Mouse (Mus musculus) left cerebral cortex, adult 2 months (tissue): ENCODE measurements at regions not wholly inside any gene's neighbourhood (a gene's known extent, or its start where the extent isn't known, plus 50 kb on each side); places are given as distances from the start of the nearest gene placed in this dataset.
A peak's percentile ranks its signal among the peaks of the same experiment; 100 is the strongest.

Experiments
- DNase-seq, 2 experiments: peaks; one replicate each; pipeline ENCODE4 v3.0.0; 2021 to 2022; ENCODE audit warnings: low spot score in 2 of 2, mixed read lengths in 1 of 2; ENCODE audit errors: extremely low spot score in 1 of 2
- H3K27ac ChIP-seq: fragments of 200-600 bp; 2 replicates; pipeline ENCODE4 v1.8.1; 2022
- H3K4me3 ChIP-seq: fragments of 200-600 bp; 2 replicates; pipeline ENCODE4 v1.8.1; 2022
- CTCF ChIP-seq: fragments of 200-600 bp; IDR thresholded peaks from 2 replicates; pipeline ENCODE4 v1.8.1; 2022; ENCODE audit warnings: antibody characterized with exemption, mild to moderate bottlenecking, moderate library complexity
- intact Hi-C: fragments of 180-260 bp; cut with DNase I; formaldehyde crosslinking; loops from one replicate; pipeline ENCODE4 v1.15.1; 2025

DNA sequence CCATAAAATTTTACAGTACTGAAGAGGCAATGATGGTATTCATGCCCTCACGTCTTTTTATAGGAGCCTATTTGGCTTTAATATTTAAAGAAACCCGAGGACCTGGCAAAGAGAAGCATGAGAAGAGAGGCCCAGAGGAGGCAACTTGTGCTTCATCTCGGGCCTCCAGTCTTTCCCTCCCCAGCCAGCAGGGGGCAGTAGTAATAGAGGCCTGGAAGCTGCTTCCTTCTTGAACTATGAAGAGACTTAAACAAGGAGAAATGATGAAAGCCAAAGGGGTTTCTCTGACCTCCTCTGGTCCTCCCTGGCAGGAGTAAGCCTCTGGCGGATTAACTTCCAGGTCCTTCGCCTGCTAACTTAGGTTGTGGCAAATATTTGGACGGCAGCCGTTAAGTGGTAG, 284.5 kb downstream of the Hlx start:
- peak; percentile 60 to 76 for DNase-seq
- TF ChIP-seq CTCF = peak; percentile 95
- H3K27ac ChIP-seq = no peak overlapping the region
- intact Hi-C loops = loop anchor here (1.0 to 10.0 kb wide), 2 partner anchors 183 to 290 kb away; no protein-coding TSS in a partner anchor
- no peak overlapping the region for H3K4me3 ChIP-seq

DNA sequence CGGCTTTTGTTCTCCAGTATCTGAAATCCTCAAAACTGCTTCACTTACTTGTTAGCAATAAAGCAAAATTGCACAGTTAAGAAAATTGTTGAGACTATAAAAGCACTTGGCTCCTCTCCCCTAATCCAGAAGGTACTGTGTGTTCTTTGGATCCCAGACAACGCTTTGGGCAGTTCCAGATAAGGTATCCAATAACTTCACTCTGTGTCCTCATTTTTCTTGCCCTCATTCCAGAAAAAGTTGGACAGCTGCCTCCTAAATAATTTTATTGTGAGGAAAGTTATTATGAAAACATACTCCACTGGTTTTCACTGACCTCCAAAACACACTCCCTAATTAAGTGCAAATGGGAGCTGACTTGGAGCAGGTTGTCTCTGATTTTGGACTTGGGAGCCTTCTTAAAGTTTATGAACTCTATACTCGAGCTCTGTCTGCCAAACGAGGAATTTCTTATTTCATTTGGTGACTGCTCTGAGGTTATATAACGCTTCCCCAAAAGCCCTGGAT, 285.2 kb downstream of the Hlx start:
- no peak for TF ChIP-seq CTCF
- intact Hi-C loops = loop anchor here (10.0 kb wide), 1 partner anchor 182 kb away; no protein-coding TSS in a partner anchor
- Histone ChIP-seq H3K4me3 (no peak overlapping the region), H3K27ac (no peak overlapping the region)
- DNase-seq = no peak

DNA sequence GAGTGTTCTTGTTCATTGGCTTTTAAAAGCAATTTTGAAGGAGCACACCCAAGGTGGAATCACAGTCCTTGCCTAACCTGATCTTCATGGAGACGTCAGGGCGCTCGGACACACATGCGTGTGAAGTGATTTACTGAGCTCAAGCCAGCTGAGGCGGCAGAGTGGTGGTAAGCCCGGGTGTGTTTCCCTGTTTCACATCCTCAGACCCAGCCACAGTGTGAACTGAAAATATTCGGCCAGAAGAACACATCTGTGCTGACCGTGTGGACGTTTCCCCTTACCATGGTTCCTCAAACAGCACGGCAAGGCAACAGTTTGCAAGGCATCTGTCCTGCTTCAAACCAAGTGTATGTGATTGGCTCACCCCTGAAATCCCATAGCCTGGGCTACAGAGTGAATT, 288.2 kb downstream of the Hlx start:
- intact Hi-C loops = loop anchor here (10.0 kb wide), 1 partner anchor 179 kb away; no protein-coding TSS in a partner anchor
- TF ChIP-seq CTCF = no peak

DNA sequence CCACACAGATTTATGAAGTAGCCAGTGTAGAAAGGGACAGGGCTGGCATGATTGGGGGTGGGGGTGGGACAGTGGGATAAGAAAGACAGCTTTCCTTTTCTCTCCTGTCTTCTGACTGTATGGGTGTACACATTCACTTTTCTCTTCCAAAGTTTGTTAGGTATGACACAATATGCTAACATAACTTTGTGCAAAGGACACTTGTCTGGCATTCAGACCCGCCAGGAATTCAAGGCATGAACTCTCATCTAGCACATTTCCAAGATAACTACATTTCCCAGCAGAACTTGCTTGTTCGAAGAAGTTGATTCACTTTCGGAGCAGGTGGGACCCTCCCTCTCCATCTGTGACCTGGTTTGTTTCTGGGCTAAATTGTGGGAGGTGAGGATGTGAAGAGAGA, 289.7 kb downstream of the Hlx start:
- no peak overlapping the region for H3K27ac ChIP-seq
- no peak for DNase-seq
- TF ChIP-seq CTCF = no peak
- intact Hi-C loops = loop anchor here (10.0 kb wide), 1 partner anchor 178 kb away; no protein-coding TSS in a partner anchor
- no peak overlapping the region for H3K4me3 ChIP-seq

More for the DNA sequence above, 288.2 kb downstream of the Hlx start:
- H3K4me3 ChIP-seq = no peak overlapping the region
- DNase-seq = no peak
- H3K27ac ChIP-seq = no peak overlapping the region

DNA sequence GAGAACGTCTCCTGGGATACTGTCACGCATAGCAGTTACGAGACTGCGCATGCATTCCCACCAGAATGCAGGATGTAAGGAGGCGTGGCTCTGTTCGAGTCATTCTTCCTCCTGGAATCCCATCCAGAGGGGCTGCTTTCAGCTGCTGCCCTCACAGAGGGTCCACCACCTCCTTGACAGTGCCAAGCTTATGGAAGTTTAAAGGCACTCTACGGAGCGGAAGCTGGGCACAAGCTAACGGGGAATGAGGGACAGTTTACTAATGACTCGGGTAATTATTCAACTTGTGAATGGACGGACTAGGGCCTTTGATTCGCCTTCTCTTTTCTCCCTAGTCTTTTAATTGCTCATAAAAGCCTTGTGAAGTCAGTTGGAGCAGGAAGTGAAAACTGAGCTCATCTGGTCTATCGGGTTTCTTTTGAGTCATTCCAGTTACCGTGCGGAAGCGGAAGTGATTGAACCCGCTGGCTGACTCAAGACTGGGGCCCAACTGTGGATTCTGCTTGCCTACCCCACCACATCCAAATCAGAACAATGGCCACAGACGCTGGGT, 291.3 kb downstream of the Hlx start:
- TF ChIP-seq CTCF = no peak
- H3K27ac ChIP-seq = no peak overlapping the region
- peak overlapping the region; percentile 32 for H3K4me3 ChIP-seq
- DNase-seq = peak in 1 of 2 experiments; percentile 12
- intact Hi-C loops = loop anchor here (10.0 kb wide), 1 partner anchor 176 kb away; no protein-coding TSS in a partner anchor

DNA sequence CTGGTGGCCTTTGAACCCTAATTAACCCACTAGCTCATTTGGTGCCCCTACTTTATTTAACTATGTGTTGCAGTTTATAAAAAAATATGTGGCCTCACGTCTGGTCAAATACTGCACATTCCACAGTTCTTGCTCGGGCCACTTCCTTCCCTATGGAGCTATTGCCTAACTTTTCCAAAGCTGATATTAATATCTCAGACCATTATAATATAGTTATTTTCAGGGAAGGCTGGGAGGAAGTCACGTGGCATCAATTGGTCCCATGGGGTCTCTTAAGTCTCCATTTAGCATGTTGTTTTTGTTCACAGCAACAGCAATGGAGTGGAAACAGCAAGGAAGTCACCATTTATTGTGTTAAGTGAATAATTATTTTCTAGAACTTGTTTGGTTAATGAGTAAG, 292.9 kb downstream of the Hlx start:
- intact Hi-C loops = no loop called here
- no peak for TF ChIP-seq CTCF

DNA sequence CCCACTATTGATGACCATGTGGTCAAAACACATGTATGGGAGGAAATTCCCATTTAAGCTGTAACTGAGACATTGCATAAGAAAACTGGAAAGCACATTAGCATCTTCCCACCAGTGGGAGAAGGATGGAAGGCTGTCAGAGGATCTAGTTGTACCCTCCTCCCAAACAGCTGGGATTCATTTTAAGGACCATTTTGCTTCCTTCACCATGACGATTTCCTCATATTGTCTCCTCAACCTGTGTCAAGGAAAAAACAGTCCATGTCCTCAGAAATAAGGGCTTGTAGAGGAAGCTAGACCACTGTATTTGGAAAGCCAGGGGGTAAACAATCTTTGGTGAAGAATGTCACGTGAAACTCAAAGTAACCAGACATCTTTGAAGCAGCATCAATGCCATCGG, 296.0 kb downstream of the Hlx start:
- intact Hi-C loops = no loop called here
- TF ChIP-seq CTCF = no peak
- Histone ChIP-seq H3K4me3 (no peak overlapping the region), H3K27ac (no peak overlapping the region)
- DNase-seq = no peak

More for the DNA sequence above, 292.9 kb downstream of the Hlx start:
- Histone ChIP-seq H3K27ac (no peak overlapping the region), H3K4me3 (no peak overlapping the region)
- DNase-seq = no peak

DNA sequence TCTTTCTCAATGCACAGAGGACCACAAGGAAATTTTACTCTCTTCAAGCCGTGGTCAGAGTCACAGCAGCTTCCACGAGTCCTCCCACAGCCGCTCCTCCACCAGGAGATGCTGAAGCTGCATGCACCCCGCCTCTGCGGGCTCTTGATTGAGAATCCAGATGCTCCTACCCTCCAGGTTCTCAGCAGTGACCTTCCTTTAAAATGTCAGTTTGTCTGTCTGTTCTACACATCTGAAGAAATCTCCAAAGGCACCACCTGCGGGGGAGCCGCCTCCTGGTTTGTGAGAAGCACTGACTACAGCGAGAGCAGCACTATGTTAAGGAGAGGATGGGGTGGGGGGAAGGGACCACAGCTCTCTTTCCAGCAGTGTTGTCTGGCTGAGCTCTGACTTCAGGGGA, 303.8 kb downstream of the Hlx start:
- intact Hi-C loops = no loop called here
- Histone ChIP-seq H3K27ac (no peak overlapping the region), H3K4me3 (no peak overlapping the region)
- DNase-seq = no peak
- TF ChIP-seq CTCF = no peak

DNA sequence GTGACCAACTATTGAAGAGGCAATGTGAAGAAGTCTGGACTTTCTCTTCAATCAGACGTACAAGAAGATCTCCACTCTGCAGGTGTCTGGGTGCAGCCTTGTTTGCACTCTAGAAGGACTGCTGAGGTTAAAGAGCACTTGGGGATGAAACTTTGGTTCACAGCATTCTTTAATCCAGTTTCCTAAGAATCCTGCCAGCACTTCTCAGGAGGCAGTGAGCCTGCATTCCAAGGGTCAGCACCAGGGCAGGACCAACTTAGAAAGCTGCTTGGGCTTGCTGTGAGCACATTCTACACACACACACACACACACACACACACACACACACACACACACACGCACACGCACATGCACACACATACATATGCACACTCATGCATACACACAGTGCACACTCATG, 304.4 kb downstream of the Hlx start:
- no peak for TF ChIP-seq CTCF
- Histone ChIP-seq H3K4me3 (no peak overlapping the region), H3K27ac (no peak overlapping the region)
- DNase-seq = no peak
- intact Hi-C loops = no loop called here

DNA sequence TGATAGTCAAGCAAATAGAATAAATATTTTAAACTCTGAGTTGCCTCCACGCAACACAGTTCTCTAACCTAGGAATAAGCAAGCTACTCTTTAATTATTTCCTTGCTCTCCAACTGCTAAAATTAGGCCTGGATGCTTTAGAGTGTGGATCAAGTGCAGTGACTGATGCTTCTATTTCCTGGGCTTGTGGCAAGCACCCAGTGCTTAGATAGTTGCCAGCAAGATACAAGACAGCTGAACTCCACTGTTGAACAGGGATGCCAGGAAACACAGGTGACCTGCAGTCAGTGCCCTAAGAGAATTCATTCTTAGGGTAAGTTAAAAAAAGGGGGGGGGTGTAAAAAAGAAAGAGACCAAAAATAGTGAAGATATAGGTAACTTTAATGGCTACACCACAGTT, 306.7 kb downstream of the Hlx start:
- Histone ChIP-seq H3K4me3 (no peak overlapping the region), H3K27ac (no peak overlapping the region)
- intact Hi-C loops = no loop called here
- TF ChIP-seq CTCF = no peak
- no peak for DNase-seq

DNA sequence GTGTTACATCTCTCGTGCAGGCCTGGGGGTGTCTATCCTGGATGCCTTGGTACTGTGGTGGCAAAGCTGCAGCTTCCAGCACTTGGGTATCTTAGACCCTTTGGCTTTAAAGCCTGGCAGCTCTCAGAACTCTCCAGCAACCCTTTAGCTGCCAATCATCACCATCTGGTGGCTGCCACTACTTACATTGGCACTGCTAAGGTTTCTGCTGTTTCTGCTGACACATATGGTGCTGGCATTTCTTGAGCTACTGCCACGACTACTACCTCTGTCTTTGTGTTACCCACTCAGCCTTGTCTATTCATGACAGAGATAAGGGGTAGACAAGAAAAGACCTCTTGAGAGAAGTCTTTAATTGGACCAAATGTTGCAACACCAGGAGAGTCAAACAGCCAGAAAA, 308.4 kb downstream of the Hlx start:
- no peak for DNase-seq
- H3K27ac ChIP-seq = no peak overlapping the region

DNA sequence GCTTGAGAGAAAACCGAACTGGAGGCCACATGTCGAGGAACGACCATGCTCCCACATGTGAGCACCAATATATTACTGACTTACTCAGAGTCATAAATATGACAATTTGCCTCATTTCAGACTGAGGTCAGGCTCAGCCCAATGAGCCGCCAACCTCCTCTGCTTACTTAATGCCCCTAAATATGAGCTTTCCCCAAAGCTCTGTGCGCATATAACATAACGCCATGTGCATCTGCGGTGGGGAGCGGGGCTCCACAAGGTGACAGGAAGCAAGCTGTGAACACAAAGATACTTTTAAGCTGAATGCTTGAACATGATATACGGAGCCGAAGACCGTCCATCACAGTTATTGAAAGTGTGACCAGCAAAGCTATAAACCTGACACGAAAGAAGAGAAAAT, 319.8 kb downstream of the Hlx start:
- DNase-seq = no peak
- Histone ChIP-seq H3K4me3 (no peak overlapping the region), H3K27ac (no peak overlapping the region)
- intact Hi-C loops = no loop called here
- TF ChIP-seq CTCF = no peak

More for the DNA sequence above, 308.4 kb downstream of the Hlx start:
- no peak for TF ChIP-seq CTCF
- intact Hi-C loops = no loop called here
- no peak overlapping the region for H3K4me3 ChIP-seq

DNA sequence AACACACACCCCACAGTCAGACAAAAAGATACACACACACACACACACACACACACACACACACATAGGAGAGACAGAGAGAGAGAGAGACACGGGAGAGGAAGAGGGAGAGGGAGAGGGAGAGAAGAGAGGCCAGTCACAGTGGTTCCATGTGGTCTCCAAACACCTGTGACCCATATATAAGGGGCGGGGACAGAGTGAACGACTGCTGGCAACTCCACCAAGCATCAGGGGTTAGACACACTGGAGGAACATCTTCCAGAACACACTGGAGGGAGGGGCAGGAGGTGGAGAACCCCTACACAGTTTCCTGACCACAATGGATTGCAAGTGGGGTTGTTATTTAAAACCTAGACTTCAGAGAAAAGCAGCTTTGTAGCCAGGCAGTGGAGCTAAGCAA, 321.4 kb downstream of the Hlx start:
- intact Hi-C loops = no loop called here
- no peak for TF ChIP-seq CTCF
- no peak for DNase-seq
- Histone ChIP-seq H3K27ac (no peak overlapping the region), H3K4me3 (no peak overlapping the region)
